Mouse (Mus musculus): ENCODE data around the gene Ccdc27. TPM values are rescaled to one million over a fixed set of nuclear protein-coding genes. Genes with fewer than 3 reads are reported as not detected.

The Ccdc27 gene
- total RNA-seq (2023) = not detected

DNA sequence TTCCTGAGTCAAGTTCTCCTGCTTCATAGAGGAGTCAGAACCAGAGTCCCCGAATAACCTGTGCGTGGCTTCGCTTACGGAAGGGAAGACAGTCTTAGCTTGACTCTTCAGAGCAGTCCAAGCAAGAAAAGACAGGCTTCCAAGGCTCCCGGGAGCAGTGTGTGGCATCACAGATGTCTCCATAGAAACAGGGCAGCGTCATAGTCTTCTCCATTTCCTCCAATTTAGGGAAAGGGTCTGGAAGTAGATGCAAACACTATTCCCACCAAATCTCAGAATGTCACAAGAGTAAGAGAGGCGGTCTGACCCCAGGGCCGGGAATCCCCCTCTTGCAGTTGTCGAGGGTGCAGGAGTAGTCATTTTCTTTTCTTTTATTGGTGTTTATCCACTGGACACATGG, at the start of gene Ccdc27:
TSS of gene Ccdc27 (minus strand) at position 101 of the 400 bp plus-strand sequence.

DNA sequence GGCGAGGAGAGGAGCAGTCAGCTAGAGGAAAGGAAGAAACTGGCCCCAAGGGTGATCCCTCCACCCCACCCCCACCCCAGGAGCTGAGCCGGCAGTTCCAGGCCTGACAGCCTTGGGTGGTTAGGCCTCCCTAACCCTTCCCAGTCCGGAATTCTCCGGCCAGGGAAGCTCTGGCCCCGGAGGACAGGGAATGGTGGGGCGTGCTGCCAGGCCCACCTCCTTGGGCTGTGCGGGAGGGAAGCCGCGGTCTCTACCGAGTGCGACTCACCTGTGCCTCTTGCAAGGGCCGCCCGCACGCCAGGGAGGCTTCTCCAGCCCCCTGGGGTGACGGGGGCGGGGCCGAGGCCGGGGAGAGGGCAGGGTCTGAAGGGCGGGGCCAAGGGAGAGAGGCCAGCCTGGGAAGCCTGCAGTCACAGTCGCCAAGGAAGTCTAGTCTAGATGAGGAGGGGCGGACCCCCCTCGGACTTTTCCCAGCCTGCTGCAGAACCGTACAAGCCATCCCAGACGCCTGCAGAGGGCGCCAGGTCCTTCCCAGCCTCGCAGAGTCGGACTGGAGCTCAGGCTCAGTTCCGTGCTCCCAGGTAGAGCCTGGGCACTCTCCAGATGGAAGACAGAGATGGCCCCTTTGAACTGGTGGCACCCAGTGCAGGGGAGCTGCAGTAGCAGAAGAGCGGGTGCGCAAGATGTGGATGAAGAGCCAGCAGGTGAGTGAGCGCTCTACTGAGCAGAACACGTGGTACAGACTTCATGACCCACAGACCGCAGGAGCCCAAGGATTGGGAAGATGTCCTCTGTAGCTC, 16.6 kb downstream of the Ccdc27 start, which contains the start of gene Smim1:
TSS of gene Smim1 (minus strand) at position 590 of the 800 bp plus-strand sequence.

DNA sequence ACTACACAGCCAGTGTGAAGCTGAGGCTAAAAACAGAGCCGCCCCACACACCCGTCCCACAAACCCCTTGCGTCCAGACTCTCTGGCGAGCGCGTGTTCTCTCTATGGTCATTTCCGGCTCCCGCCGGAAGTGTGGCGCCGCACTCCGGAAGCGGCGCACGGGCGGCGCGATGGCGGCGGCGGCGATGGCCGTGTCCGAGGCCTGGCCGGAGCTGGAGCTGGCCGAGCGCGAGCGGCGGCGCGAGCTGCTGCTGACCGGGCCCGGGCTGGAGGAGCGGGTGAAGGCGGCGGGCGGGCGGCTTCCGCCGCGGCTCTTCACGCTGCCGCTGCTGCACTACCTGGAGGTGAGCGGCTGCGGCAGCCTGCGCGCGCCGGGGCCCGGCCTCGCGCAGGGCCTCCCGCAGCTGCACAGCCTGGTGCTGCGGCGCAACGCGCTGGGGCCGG, 30.8 kb downstream of the Ccdc27 start, which contains the start of gene Lrrc47:
TSS of gene Lrrc47 (plus strand) at position 86 of the 444 bp plus-strand sequence.

Other genes with a start within 250 kb of the Ccdc27 start
- 21.0 TPM for gene A430005L14Rik, start 85.4 kb downstream of the Ccdc27 start, total RNA-seq (2023)
- gene Dffb, start 67.6 kb downstream of the Ccdc27 start, total RNA-seq (2023) = 28.5 TPM
- gene Cep104, start 67.5 kb downstream of the Ccdc27 start, total RNA-seq (2023) = 15.2 TPM
- gene Lrrc47, start 30.9 kb downstream of the Ccdc27 start, total RNA-seq (2023) = 80.8 TPM
- gene Smim1, start 16.4 kb downstream of the Ccdc27 start, total RNA-seq (2023) = 1.5 TPM
- not detected for gene Trp73, start 97.5 kb upstream of the Ccdc27 start, total RNA-seq (2023)
- 17.9 TPM for gene Wrap73, start 99.7 kb upstream of the Ccdc27 start, total RNA-seq (2023)
- gene Tprgl, start 118.0 kb upstream of the Ccdc27 start, total RNA-seq (2023) = 177 TPM
- 0.80 TPM for gene Megf6, start 128.1 kb upstream of the Ccdc27 start, total RNA-seq (2023)

Data from CD4-positive naive resting alpha-beta T cell, adult 57 days (primary cell).